1 mouse cellular context compared by ENCODE assay signal in the genomic region with DNA sequence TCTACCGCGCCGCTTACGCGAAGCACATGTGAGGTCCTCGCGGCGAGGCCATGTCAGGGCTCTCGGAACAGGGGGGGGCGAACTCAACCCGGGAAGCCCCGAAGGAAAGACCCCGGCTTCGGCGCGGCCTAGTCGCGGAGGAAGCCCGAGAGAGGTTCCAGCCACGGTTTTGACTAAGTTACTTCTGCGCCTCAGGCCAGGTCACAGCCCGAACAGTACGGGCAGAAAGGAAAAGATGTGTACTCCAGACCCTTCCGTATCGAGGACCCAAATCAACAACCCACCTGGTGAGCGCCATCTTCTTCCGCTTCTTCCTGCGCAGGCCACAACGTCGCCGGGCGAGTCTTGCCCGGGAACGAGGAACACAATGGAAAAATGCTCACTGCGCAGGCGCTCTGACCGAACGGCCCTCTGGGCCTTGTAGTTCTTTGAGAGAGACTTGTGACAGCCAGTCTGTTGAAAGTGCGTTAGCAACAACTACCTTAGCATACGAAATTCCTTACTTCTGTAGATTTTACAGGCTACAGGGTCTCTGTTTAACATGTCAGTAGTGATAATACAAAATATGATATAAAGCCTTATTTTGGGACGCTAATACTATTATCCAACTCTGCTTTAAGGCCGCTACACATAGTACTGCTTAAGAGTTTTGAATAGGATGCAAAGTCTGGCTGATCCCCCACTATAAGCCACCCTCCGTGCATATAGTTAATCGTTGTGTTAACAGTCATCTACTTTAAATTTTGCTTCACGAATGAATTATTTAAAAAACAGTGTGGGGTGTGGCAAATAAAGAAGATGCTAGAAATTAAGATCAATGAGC.
TF ChIP-seq lines count a peak whose summit lies in the region.

Snw1 (minus strand) TSS at position 311 of the 823 bp plus-strand sequence.

TF ChIP-seq in MEL, 35 proteins besides CTCF, POLR2A, EP300 and RAD21 (continued from another document):
- TF ChIP-seq ZC3H11A (IDR thresholded peaks at IDR 0.05; ENCODE audit: low read depth, low read length): peak; percentile 35; the same call in 1 of the 2 replicates
- TF ChIP-seq HCFC1 (IDR thresholded peaks at IDR 0.05; ENCODE audit: low read depth, low read length): peak; percentile 99
- peak; percentile 96; the same call in 1 of the 2 replicates for TF ChIP-seq CHD1 (IDR thresholded peaks at IDR 0.05; ENCODE audit: low read depth, low read length)
- peak; percentile 89 for TF ChIP-seq SIN3A (IDR thresholded peaks at IDR 0.05; ENCODE audit: low read length)
- TF ChIP-seq E2F4 (IDR thresholded peaks at IDR 0.05; ENCODE audit: borderline replicate concordance, low read depth, low read length): peak; percentile 86
- no peak for TF ChIP-seq ZKSCAN1 (IDR thresholded peaks at IDR 0.05; ENCODE audit: low read depth, low read length)
- no peak for TF ChIP-seq BHLHE40 (IDR thresholded peaks at IDR 0.05; ENCODE audit: borderline replicate concordance, low read depth, low read length)
